Comparison of ENCODE assay signal across 34 mouse cellular contexts in genomic region chr5:35399061-35399460, GRCm38 (mm10). TPM values are rescaled to one million over a fixed set of nuclear protein-coding genes. Genes with fewer than 3 reads are reported as not detected.
DNase-seq lines count a peak whose midpoint lies in the region; ATAC-seq and TF ChIP-seq lines count a peak whose summit lies in the region.
"Had no signal": no experiment of that assay in that cellular context is flagged by ENCODE, and none has a peak within 500 bp of the region (broad histone marks: within the 10 kb centered on the region; RNA-seq: fewer than 3 reads in every experiment).

No protein-coding gene starts in this region.

- under 1% methylated on average over 7 of the region's 7 CpGs for WGBS in forebrain, embryonic 10.5 days
- 2% methylated on average over 7 of the region's 7 CpGs for WGBS in forebrain, embryonic 16.5 days
- 3% methylated on average over 7 of the region's 7 CpGs for WGBS in midbrain, embryonic 11.5 days
- 3% methylated on average over 7 of the region's 7 CpGs for WGBS in midbrain, postnatal 0 days
- 4% methylated on average over 7 of the region's 7 CpGs for WGBS in embryonic facial prominence, embryonic 14.5 days

- no peak overlapping the region for H3K4me3 ChIP-seq in forebrain, embryonic 10.5 days
- H3K4me3 ChIP-seq in forebrain, embryonic 16.5 days (replicated peaks; ENCODE audit: low read length): no peak overlapping the region
- no peak overlapping the region for H3K4me3 ChIP-seq in midbrain, embryonic 11.5 days (ENCODE audit: low read depth, low read length)
- H3K4me3 ChIP-seq in midbrain, postnatal 0 days (ENCODE audit: low read depth, low read length): no peak overlapping the region
- no peak overlapping the region for H3K4me3 ChIP-seq in embryonic facial prominence, embryonic 14.5 days (ENCODE audit: low read depth, low read length)
- H3K4me3 ChIP-seq: erythroblast, embryonic 14.5 days; heart, embryonic 12.5 days; hindbrain, embryonic 15.5 days had no signal

- TF ChIP-seq POLR2A in brain, embryonic 14.5 days (IDR thresholded peaks at IDR 0.05; ENCODE audit: borderline replicate concordance, extremely low read depth, insufficient read depth, insufficient read length, poor library complexity, severe bottlenecking): no peak

- no peak overlapping the region for H3K9ac ChIP-seq in forebrain, embryonic 16.5 days (replicated peaks; ENCODE audit: low read depth, low read length)
- no peak overlapping the region for H3K9ac ChIP-seq in midbrain, embryonic 11.5 days (ENCODE audit: low read length)
- H3K9ac ChIP-seq in midbrain, postnatal 0 days (replicated peaks; ENCODE audit: low read length, poor library complexity, severe bottlenecking): no peak overlapping the region
- H3K9ac ChIP-seq in embryonic facial prominence, embryonic 14.5 days (ENCODE audit: low read depth, low read length): no peak overlapping the region
- H3K9ac ChIP-seq: forebrain, embryonic 13.5 days; forebrain, postnatal 0 days; heart, embryonic 12.5 days; heart, embryonic 15.5 days; hindbrain, embryonic 12.5 days; hindbrain, embryonic 15.5 days had no signal

- H3K27me3 ChIP-seq in forebrain, embryonic 10.5 days (ENCODE audit: poor library complexity, severe bottlenecking): peaks cover 100% of the 10 kb centered on the region
- H3K27me3 ChIP-seq in forebrain, embryonic 16.5 days (replicated peaks; ENCODE audit: control insufficient read depth, insufficient read depth, low read length): peaks cover 82% of the 10 kb centered on the region
- H3K27me3 ChIP-seq in midbrain, embryonic 11.5 days (ENCODE audit: control insufficient read depth, insufficient read depth, low read length): peaks cover 96% of the 10 kb centered on the region
- peaks cover 72% of the 10 kb centered on the region for H3K27me3 ChIP-seq in midbrain, postnatal 0 days (ENCODE audit: insufficient read depth, low read length)
- peaks cover 98% of the 10 kb centered on the region for H3K27me3 ChIP-seq in embryonic facial prominence, embryonic 14.5 days (replicated peaks; ENCODE audit: control insufficient read depth, insufficient read depth, low read length)

- no peak for ATAC-seq in forebrain, embryonic 16.5 days
- no peak for ATAC-seq in midbrain, embryonic 11.5 days (ENCODE audit: low FRiP score)
- ATAC-seq in midbrain, postnatal 0 days (ENCODE audit: low FRiP score): no peak
- ATAC-seq in embryonic facial prominence, embryonic 14.5 days (ENCODE audit: low read depth): no peak
- ATAC-seq in megakaryocyte, adult 5-6 weeks (ENCODE audit: poor library complexity, severe bottlenecking): no peak
- ATAC-seq: forebrain, embryonic 13.5 days; forebrain, postnatal 0 days; Patski had no signal

- no peak overlapping the region for H3K27ac ChIP-seq in forebrain, embryonic 10.5 days
- no peak overlapping the region for H3K27ac ChIP-seq in forebrain, embryonic 16.5 days (ENCODE audit: low read length)
- H3K27ac ChIP-seq in midbrain, embryonic 11.5 days (ENCODE audit: low read depth, low read length): no peak overlapping the region
- no peak overlapping the region for H3K27ac ChIP-seq in midbrain, postnatal 0 days (ENCODE audit: low read depth, low read length)
- H3K27ac ChIP-seq in embryonic facial prominence, embryonic 14.5 days (replicated peaks; ENCODE audit: low read depth, low read length): no peak overlapping the region
- H3K27ac ChIP-seq: embryonic facial prominence, embryonic 12.5 days; forebrain, embryonic 13.5 days; heart, embryonic 15.5 days; hindbrain, embryonic 12.5 days; hindbrain, embryonic 15.5 days had no signal

- peak; percentile 33 for DNase-seq in forebrain, embryonic 10.5 days (ENCODE audit: extremely low spot score, low spot score)
- DNase-seq in midbrain, embryonic 11.5 days (ENCODE audit: low spot score, missing footprints): peak; percentile 92
- no peak for DNase-seq in midbrain, postnatal 0 days (ENCODE audit: low spot score)
- DNase-seq in brain, embryonic 14.5 days (ENCODE audit: low read depth): peak; percentile 8
- DNase-seq in embryonic facial prominence, embryonic 14.5 days (ENCODE audit: low spot score): no peak
- DNase-seq: adrenal gland, postnatal 10 days; adrenal gland, postnatal 36 days; B cell, adult 2 months; cerebellum, adult 11 months; cerebellum, adult 2 months; cerebellum, adult 9-11 months; cerebellum, postnatal 25 days; gastrocnemius, postnatal 25 days; heart, adult 18-20 months; heart, postnatal 10 days; heart, postnatal 36 days had no signal

- H3K9me3 ChIP-seq in forebrain, embryonic 10.5 days: no peaks in the 10 kb centered on the region
- H3K9me3 ChIP-seq in forebrain, embryonic 16.5 days (ENCODE audit: control insufficient read depth, low read length): no peaks in the 10 kb centered on the region
- H3K9me3 ChIP-seq in midbrain, embryonic 11.5 days (ENCODE audit: control insufficient read depth, low read length): no peaks in the 10 kb centered on the region
- H3K9me3 ChIP-seq in midbrain, postnatal 0 days (ENCODE audit: low read length): no peaks in the 10 kb centered on the region
- no peaks in the 10 kb centered on the region for H3K9me3 ChIP-seq in embryonic facial prominence, embryonic 14.5 days (ENCODE audit: control insufficient read depth, low read length)
- H3K9me3 ChIP-seq: embryonic facial prominence, embryonic 12.5 days; forebrain, embryonic 13.5 days; G1E; heart, embryonic 12.5 days; heart, embryonic 15.5 days; hindbrain, embryonic 12.5 days; hindbrain, embryonic 15.5 days had no signal

- TF ChIP-seq CTCF in midbrain, postnatal 0 days (IDR thresholded peaks at IDR 0.05): no peak
- TF ChIP-seq CTCF in brain, embryonic 14.5 days (IDR thresholded peaks at IDR 0.05; ENCODE audit: borderline replicate concordance, extremely low read depth, insufficient read depth, insufficient read length): no peak

- H3K36me3 ChIP-seq in forebrain, embryonic 10.5 days (replicated peaks): no peaks in the 10 kb centered on the region
- H3K36me3 ChIP-seq in forebrain, embryonic 16.5 days (ENCODE audit: control insufficient read depth, insufficient read depth): no peaks in the 10 kb centered on the region
- H3K36me3 ChIP-seq in midbrain, embryonic 11.5 days (ENCODE audit: control insufficient read depth, insufficient read depth, low read length): no peaks in the 10 kb centered on the region
- H3K36me3 ChIP-seq in midbrain, postnatal 0 days (ENCODE audit: insufficient read depth, low read length): no peaks in the 10 kb centered on the region
- no peaks in the 10 kb centered on the region for H3K36me3 ChIP-seq in embryonic facial prominence, embryonic 14.5 days (ENCODE audit: control insufficient read depth, insufficient read depth, low read length)
- H3K36me3 ChIP-seq: embryonic facial prominence, embryonic 12.5 days; G1E; heart, embryonic 12.5 days; heart, embryonic 15.5 days; hindbrain, embryonic 12.5 days; hindbrain, embryonic 15.5 days had no signal

- H3K4me1 ChIP-seq in forebrain, embryonic 10.5 days: peaks cover 30% of the 10 kb centered on the region
- H3K4me1 ChIP-seq in forebrain, embryonic 16.5 days (replicated peaks; ENCODE audit: control insufficient read depth, insufficient read depth, low read length): peaks cover 12% of the 10 kb centered on the region
- H3K4me1 ChIP-seq in midbrain, embryonic 11.5 days (ENCODE audit: control insufficient read depth, insufficient read depth, low read length): 0 out of 2 replicates have a peak, but pooled peaks cover 4% of the 10 kb centered on the region
- H3K4me1 ChIP-seq in midbrain, postnatal 0 days (ENCODE audit: insufficient read depth, low read length): no peaks in the 10 kb centered on the region
- no peaks in the 10 kb centered on the region for H3K4me1 ChIP-seq in embryonic facial prominence, embryonic 14.5 days (ENCODE audit: control insufficient read depth, insufficient read depth, low read length)

- H3K4me2 ChIP-seq in forebrain, embryonic 16.5 days (ENCODE audit: low read length): no peak overlapping the region
- no peak overlapping the region for H3K4me2 ChIP-seq in midbrain, embryonic 11.5 days
- no peak overlapping the region for H3K4me2 ChIP-seq in midbrain, postnatal 0 days (ENCODE audit: low read depth, low read length, poor library complexity, severe bottlenecking)
- peak overlapping the region; percentile 35; the same call in 1 of the 2 replicates for H3K4me2 ChIP-seq in embryonic facial prominence, embryonic 14.5 days (ENCODE audit: low read depth, low read length)
- H3K4me2 ChIP-seq: heart, embryonic 12.5 days; heart, embryonic 15.5 days; hindbrain, embryonic 15.5 days had no signal

RNA-seq across cellular contexts. Expression of gene Hmx1, which starts 10.2 kb away (rescaled TPM):
- polyA plus RNA-seq in forebrain, embryonic 10.5 days (2016; fragmentation: Nextera tagmentation; extraction: Ambion mirVana): 0.38 and 0.69 TPM in 2 replicates
- polyA plus RNA-seq in forebrain, embryonic 16.5 days (2015; fragmentation: Nextera tagmentation; extraction: Ambion mirVana): not detected in 2 replicates
- polyA plus RNA-seq in midbrain, embryonic 11.5 days (2014; fragmentation: Nextera tagmentation; extraction: Ambion mirVana): 0.10 TPM in 1 of 2 replicates, not detected in the other
- total RNA-seq in midbrain, postnatal 0 days (2014; rRNA removed): not detected in 2 replicates
- polyA plus RNA-seq in midbrain, postnatal 0 days (2015; fragmentation: Nextera tagmentation; extraction: Ambion mirVana): not detected in 2 replicates
- 0.45 and 1.0 TPM in 2 replicates for polyA plus RNA-seq in brain, embryonic 14.5 days (2012; rRNA removed)
- polyA plus RNA-seq in embryonic facial prominence, embryonic 14.5 days (2014; fragmentation: Nextera tagmentation; extraction: Ambion mirVana): 3.4 and 3.6 TPM in 2 replicates
- not detected in 2 replicates for total RNA-seq in megakaryocyte, adult 5-6 weeks (2015)
- not detected in 2 replicates for total RNA-seq in megakaryocyte, adult 5-6 weeks (2017)
- total RNA-seq: adrenal gland, adult 18-20 months; CH12.LX; common myeloid progenitor, adult 5-6 weeks; G1E; gastrocnemius, adult 8-10 months; gastrocnemius, postnatal 25 days; heart, adult 18-20 months; heart, postnatal 10 days; heart, postnatal 36 days had no signal
- polyA plus RNA-seq: cerebellum, adult 2 months; erythroblast, embryonic 14.5 days; forebrain, embryonic 13.5 days; forebrain, postnatal 0 days; G1E; gonadal fat pad, adult 2 months; heart, embryonic 12.5 days; heart, embryonic 15.5 days; hindbrain, embryonic 15.5 days; intestine, embryonic 14.5 days; Patski had no signal

Comparison
In these comparisons a context has a peak if more than half of its experiments do, and no peak if none do; other contexts are left out.
1. DNase-seq: peak in forebrain, embryonic 10.5 days (single experiment), midbrain, embryonic 11.5 days (single experiment) and brain, embryonic 14.5 days (single experiment); none in midbrain, postnatal 0 days (single experiment) and embryonic facial prominence, embryonic 14.5 days (single experiment).